ENCODE assay signal across 9 mouse cellular contexts in genomic region chr11:81966626-81967289, GRCm38 (mm10). TPM values are rescaled to one million over a fixed set of nuclear protein-coding genes. Genes with fewer than 3 reads are reported as not detected.
DNase-seq lines count a peak whose midpoint lies in the region; ATAC-seq lines count a peak whose summit lies in the region.
"Had no signal": no experiment of that assay in that cellular context is flagged by ENCODE, and none has a peak within 500 bp of the region (broad histone marks: within the 10 kb centered on the region; RNA-seq: fewer than 3 reads in every experiment).

No protein-coding gene starts in this region.

- no peak overlapping the region for H3K27ac ChIP-seq in heart, embryonic 12.5 days (ENCODE audit: poor library complexity, severe bottlenecking)
- no peak overlapping the region; the same call in 1 of the 2 replicates for H3K27ac ChIP-seq in forebrain, embryonic 12.5 days
- no peak overlapping the region for H3K27ac ChIP-seq in liver, embryonic 11.5 days (ENCODE audit: low read depth, low read length)
- H3K27ac ChIP-seq: limb, embryonic 12.5 days had no signal

- no peaks in the 10 kb centered on the region for H3K4me1 ChIP-seq in heart, embryonic 12.5 days (replicated peaks)
- H3K4me1 ChIP-seq in forebrain, embryonic 12.5 days = peaks cover 42% of the 10 kb centered on the region
- H3K4me1 ChIP-seq in liver, embryonic 11.5 days (replicated peaks; ENCODE audit: control insufficient read depth, insufficient read depth, low read length) = no peaks in the 10 kb centered on the region

- H3K4me2 ChIP-seq in heart, embryonic 12.5 days = no peak overlapping the region
- H3K4me2 ChIP-seq in forebrain, embryonic 12.5 days = peak overlapping the region; percentile 30
- H3K4me2 ChIP-seq in liver, embryonic 11.5 days = no peak overlapping the region
- H3K4me2 ChIP-seq: limb, embryonic 12.5 days had no signal

- H3K9ac ChIP-seq in heart, embryonic 12.5 days = no peak overlapping the region
- no peak overlapping the region for H3K9ac ChIP-seq in forebrain, embryonic 12.5 days
- no peak overlapping the region for H3K9ac ChIP-seq in liver, embryonic 11.5 days (ENCODE audit: low read depth, low read length)
- H3K9ac ChIP-seq: limb, embryonic 12.5 days had no signal

- H3K27me3 ChIP-seq in heart, embryonic 12.5 days (replicated peaks) = peaks cover 66% of the 10 kb centered on the region
- H3K27me3 ChIP-seq in forebrain, embryonic 12.5 days = peaks cover 55% of the 10 kb centered on the region
- H3K27me3 ChIP-seq in liver, embryonic 11.5 days (replicated peaks; ENCODE audit: control insufficient read depth, insufficient read depth, low read length) = peaks cover 24% of the 10 kb centered on the region

- no peak overlapping the region for H3K4me3 ChIP-seq in heart, embryonic 12.5 days
- H3K4me3 ChIP-seq in forebrain, embryonic 12.5 days (replicated peaks) = 0 out of 2 replicates have a peak overlapping the region, but pooled peaks have one; percentile 10
- no peak overlapping the region for H3K4me3 ChIP-seq in liver, embryonic 11.5 days (ENCODE audit: low read depth, low read length)
- H3K4me3 ChIP-seq: limb, embryonic 12.5 days had no signal

- WGBS in heart, embryonic 12.5 days = 11% methylated on average over 15 of the region's 15 CpGs
- WGBS in forebrain, embryonic 12.5 days = 8% methylated on average over 15 of the region's 15 CpGs
- WGBS in liver, embryonic 11.5 days = 17% methylated on average over 15 of the region's 15 CpGs

- no peaks in the 10 kb centered on the region for H3K9me3 ChIP-seq in heart, embryonic 12.5 days (replicated peaks)
- no peaks in the 10 kb centered on the region for H3K9me3 ChIP-seq in forebrain, embryonic 12.5 days
- H3K9me3 ChIP-seq in liver, embryonic 11.5 days (ENCODE audit: control insufficient read depth, low read length) = no peaks in the 10 kb centered on the region
- H3K9me3 ChIP-seq: limb, embryonic 12.5 days had no signal

- no peaks in the 10 kb centered on the region for H3K36me3 ChIP-seq in heart, embryonic 12.5 days
- H3K36me3 ChIP-seq in forebrain, embryonic 12.5 days (replicated peaks) = no peaks in the 10 kb centered on the region
- H3K36me3 ChIP-seq in liver, embryonic 11.5 days (ENCODE audit: control insufficient read depth, insufficient read depth, low read length) = no peaks in the 10 kb centered on the region
- H3K36me3 ChIP-seq: limb, embryonic 12.5 days had no signal

- intact Hi-C loops in heart, postnatal 14 days (cut with DNase I) = no loop called here
- intact Hi-C loops in left cerebral cortex, postnatal 36 days (cut with DNase I) = loop anchor here (5.0 kb wide), 2 partner anchors 164 to 199 kb away; no protein-coding TSS in a partner anchor

- no peak for ATAC-seq in heart, embryonic 12.5 days (ENCODE audit: insufficient number of reproducible peaks, low FRiP score)
- ATAC-seq in forebrain, embryonic 12.5 days (ENCODE audit: low FRiP score) = 0 out of 2 replicates have a peak, but pooled peaks have one; percentile 53
- ATAC-seq in liver, embryonic 11.5 days (replicated peaks; ENCODE audit: low FRiP score) = no peak

- DNase-seq in heart, postnatal 14 days = peak; percentile 22 to 47
- DNase-seq in R1 (ENCODE audit: low read depth, low spot score) = peak; percentile 71
- DNase-seq in left cerebral cortex, postnatal 36 days (ENCODE audit: low spot score in 2 of 2) = peak; percentile 44 to 53
- DNase-seq in retina, postnatal 1 day = peak; percentile 82
- no peak for DNase-seq in urinary bladder, adult 18-20 months (ENCODE audit: low spot score in 2 of 2)
- DNase-seq in liver, embryonic 11.5 days (ENCODE audit: low spot score) = no peak

RNA-seq across cellular contexts. Expression of gene Asic2, which starts 1.5 kb away (rescaled TPM):
- total RNA-seq in heart, postnatal 14 days (2021) = not detected
- 0.06 and 0.12 TPM in 2 replicates for polyA plus RNA-seq in heart, embryonic 12.5 days (2016; fragmentation: Nextera tagmentation; extraction: Ambion mirVana)
- 3.2 and 3.3 TPM in 2 replicates for polyA plus RNA-seq in forebrain, embryonic 12.5 days (2016; fragmentation: Nextera tagmentation; extraction: Ambion mirVana)
- total RNA-seq in left cerebral cortex, postnatal 36 days (2021) = 10 to 100 TPM; 73.7 to 79.1 TPM
- polyA plus RNA-seq in liver, embryonic 11.5 days (2014; fragmentation: Nextera tagmentation; extraction: Ambion mirVana) = 0.18 and 0.27 TPM in 2 replicates

Comparison
In these comparisons a context has a peak if more than half of its experiments do, and no peak if none do; other contexts are left out.
1. DNase-seq: peak in heart, postnatal 14 days (2 of 2), R1 (single experiment), left cerebral cortex, postnatal 36 days (2 of 2) and retina, postnatal 1 day (single experiment); none in urinary bladder, adult 18-20 months (0 of 2) and liver, embryonic 11.5 days (single experiment).